Mouse (Mus musculus): ENCODE data around the gene Neto2.

DNA sequence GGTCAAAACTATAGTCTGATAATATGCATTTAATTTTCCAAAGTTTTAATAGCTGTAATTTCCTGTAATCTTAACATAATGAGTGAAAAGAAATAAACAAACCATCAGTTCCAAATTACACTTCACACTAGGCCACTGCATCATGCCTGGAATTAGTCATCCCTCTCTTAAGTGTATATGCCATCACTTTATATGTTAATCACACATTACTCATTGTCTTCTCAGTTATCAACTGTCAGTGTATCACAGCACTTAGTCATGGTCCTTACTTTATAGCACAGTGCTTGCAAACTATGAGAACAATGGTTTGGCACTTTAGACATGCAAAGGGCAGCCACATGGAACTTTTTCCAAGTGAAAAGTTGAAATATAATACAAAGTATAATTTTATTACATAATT is 52.2 kb downstream of the Neto2 start:
- TF ChIP-seq CTCF (conservative IDR thresholded peaks at IDR 0.05; ENCODE audit: low read length) (no peak), POU5F1 (IDR thresholded peaks at IDR 0.05; ENCODE audit: borderline replicate concordance, low read length) (no peak), NANOG (IDR thresholded peaks at IDR 0.05; ENCODE audit: borderline replicate concordance, low read length) (no peak)

All from E14TG2a.4 (cell line).